Mouse (Mus musculus) thymus, adult 18-20 months (tissue): ENCODE data around the gene Chn1.

ENCODE experiments used
- DNase-seq, 2 experiments: peaks; one replicate each; pipeline ENCODE4 v3.0.0; 2022; ENCODE audit warnings: mixed read lengths in 2 of 2

Gene Chn1

DNA sequence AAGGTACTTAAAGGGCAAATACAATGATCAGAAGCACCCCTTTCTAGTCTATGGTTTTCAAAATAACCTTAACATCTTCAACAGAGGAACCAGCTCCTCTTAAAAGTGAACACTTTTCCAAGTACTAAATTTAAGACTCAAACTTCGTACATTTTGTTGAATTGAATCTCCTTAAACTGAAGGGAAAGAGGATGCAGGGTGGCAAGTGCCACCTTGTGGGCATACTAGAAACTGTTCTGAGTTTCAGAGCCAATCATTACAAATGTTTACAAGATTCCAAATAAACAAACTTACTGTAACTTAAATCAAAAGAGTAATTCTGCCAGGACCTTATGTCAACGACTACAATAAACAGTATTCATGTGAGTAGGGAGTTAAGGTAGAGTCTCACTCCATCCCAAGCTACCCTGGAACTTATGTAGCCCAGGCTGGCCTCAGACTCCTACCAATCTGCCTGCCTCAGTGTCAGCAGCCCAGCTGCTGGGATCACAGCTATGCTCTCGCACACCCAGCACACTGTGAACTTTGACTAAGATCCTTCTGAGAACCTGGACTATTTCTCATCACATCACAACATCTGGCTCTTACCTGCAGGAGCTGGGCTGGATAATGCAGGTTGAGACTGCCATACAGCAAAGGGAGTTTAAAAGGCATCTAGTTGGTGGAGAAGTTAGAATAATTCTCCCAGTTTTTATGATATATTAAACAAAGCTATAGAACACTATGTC lies 29.3 kb downstream of the Chn1 start:
- no peak for DNase-seq

DNA sequence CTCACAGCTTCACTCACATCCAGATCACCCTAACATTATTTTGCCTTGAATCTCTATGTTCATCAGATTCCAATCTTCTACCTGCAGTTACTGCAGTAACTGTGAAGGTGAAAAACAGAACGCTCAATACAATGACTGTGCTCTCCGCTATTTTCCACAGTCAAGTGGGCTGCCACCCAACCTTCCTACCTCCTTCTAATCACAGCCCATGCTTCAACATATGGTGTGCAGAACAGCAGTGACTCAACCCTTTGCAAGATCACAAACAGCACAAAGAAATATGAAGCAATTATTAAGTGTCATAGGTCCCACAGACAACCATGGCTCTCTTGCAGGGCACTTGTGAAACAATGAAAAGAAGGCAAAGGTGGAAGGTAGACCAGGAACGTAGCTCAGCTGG lies 33.9 kb downstream of the Chn1 start:
- no peak for DNase-seq

DNA sequence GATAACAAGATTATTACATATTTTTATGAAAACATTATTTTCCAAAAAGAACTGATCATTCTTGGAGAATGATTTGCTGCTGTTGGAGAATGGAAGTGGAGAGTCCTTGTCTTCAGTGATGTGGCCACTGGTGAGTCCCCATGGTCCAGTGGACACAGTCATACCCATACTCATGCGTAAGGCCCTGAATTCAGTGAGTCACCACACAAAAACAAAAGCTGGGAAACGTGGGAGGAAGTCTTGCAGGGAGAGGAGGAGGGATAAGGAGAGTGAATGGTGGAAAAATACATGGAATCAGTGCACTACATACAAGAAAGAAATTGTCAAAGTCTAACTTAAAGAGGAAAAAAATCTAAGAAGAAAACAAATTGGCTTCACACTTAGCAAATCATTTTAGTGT lies 47.3 kb downstream of the Chn1 start:
- DNase-seq, result no peak

DNA sequence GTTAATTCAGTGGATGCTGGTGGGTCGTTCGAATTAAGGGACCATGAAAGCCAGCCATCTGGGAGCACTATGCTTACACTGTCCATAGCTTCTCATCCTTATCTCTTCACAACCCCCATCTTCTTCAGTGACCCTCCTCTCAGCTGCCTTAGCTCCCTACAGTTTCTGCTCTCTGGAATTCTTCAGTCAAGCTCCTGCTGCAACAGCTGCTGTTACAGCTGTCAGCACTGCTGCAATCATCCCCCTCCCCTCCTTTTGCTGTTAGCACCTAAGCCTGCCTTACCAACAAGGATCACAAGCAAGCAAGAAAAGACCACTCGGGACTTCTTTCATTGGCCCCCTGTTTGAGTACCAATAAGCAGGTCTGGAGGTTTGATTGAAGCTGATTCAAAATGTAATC lies 50.2 kb downstream of the Chn1 start:
- no peak for DNase-seq

DNA sequence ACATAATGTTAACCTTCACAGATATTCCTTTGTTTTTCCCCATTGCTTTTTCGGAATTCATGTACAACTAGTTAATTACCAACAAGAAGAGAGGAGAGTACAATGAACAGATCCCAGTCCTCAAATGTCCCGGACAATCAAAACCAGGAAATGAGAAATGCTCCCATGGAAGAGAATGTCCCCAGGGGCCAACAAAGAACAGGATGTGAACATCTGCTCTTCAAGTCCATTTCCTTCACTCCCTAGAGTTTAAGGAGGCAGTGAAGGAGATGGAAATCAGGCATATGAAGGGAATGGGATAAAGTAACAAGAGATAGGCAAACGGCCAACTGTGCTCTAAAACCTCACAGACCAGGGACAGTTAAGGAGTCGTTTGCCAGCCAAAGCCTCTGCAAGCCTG lies 53.3 kb downstream of the Chn1 start:
- no peak for DNase-seq

DNA sequence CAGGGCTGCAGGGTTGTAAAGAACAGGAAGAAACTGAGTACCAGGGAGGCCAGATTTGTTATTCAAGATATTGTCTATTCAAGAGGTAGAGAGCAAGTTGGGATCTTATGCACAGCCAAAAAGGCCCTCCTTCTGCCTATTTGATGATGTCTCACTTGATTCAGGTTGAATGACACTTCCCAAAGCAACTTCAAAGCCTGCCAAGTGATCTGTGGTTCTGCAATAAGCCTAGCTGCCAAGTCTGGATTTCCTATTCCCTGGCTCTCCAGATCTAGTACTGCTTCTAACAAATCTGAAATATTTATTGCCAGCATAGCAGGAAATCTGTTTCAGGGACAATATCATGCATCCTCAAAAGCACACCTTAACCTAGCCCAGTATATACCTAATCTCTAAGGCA lies 62.7 kb downstream of the Chn1 start:
- no peak for DNase-seq

DNA sequence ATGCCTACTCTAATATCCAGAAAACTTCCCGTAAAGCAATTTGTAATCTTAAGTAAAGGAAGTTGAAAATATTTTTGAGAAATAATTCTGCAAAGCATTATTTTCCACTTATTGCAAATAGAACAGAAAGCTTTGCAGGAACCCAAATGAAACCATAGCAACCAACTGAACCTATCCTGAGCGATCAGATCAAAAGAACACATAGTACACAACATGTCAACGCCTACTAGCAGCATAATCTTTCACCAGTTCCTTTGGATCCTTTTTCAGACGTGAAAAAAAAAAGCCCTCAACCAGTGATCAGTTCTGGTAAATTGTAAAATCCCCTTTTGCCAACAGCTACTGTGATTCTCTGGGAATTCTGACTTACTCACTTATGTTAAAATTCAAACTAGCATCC lies 82.1 kb downstream of the Chn1 start:
- no peak for DNase-seq

DNA sequence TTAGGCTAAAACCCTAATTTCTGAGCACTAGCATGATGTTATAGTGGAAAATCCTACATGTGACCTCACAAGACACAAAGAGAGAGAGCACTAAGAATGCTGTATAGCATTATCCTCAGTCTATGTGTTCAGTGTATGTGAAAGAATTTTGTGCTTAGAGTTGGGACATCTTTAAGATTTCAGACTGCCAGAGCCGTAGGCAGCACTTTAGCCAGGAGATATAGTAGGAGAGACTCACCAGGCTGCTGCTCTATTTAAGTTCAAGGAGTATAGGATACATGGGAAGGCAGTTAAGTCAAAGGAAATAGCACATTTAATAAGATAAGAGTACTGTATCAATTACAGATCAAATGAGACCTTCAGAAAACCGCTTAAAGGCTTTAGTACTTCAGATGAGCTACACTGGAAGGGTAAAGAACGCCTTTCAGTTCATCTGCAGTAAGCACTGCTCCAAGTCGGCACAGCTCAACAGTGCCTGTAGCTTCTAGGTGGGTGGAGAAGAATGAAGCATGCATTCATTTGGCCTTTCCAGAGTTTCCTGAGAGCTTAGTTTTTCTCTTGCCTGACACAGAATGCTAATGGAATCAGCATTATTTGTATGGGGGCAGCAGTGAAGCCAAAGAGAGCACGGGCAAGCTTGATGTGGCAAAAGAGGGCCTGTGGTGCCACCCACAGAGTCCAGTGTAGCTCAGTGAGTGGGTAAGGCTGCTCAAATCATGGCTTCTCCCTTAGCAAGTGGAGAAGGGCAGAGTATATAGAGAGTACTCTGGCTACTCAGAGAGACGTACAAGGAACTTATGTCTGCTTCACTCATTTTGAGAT lies 84.2 kb downstream of the Chn1 start:
- no peak for DNase-seq

DNA sequence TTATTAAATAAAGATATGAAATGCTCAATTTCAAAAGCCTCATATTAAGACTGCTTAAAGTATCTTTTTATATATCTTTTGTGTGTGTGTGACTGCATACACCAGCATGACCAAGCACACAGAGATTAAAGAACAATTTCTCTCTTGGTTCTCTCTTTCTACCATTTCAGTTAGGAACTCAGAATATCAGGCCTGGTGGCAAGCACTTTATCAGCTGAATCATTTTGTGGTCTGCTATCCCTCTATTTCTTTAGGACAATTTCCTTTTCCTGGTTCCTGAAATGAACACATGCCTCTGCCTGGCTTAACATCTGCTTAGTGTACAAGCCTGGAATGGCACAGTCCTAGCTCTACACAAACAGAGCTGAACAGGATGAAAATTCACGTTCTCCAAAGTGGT lies 92.6 kb downstream of the Chn1 start:
- no peak for DNase-seq

DNA sequence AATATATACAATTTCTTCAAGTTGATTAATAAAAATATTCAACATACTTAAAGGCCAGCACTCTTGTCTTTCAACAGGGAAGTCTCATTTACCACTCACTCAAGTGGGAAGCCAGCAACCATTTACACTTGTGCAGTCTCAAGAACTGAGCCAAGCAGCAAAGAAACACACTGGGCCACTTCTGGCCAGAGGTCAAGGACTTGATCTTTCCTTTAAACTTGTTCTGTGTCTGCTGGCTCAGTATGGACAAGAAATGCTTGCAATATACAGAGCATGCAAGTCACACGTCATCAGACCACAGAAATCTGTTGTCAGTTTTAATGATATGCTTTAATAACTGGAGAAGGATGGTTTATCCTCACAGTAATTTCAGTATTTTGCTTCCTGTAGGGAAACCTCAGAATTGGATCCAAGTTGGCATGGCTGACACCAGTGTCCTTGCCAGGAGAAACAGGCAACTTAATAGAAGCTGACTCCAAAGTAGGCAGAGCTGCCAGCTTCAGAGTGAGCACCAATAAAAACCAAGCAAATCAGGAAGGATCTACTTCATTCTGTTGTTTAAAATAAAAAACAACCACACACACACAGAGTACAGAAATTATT lies 94.6 kb downstream of the Chn1 start:
- no peak for DNase-seq

DNA sequence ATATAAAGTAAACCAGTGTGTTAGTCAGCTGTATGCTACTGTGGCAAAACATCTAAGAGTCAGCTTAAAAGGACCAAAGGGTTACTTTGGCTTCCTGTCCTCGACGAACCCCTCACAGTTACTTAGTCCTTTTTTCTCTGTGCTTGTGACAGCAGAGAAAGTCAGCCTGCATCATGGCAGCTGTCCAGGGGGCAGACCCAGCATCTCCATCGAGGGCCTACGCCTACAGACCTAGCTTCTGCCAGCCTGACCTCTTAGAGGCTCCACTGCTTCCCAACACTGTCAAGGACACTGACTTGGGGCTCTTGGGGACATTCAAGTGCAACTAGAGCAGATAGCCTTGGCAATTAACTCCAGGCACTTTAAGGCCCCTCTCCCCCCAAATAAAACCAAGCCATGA lies 106.5 kb downstream of the Chn1 start:
- no peak for DNase-seq

DNA sequence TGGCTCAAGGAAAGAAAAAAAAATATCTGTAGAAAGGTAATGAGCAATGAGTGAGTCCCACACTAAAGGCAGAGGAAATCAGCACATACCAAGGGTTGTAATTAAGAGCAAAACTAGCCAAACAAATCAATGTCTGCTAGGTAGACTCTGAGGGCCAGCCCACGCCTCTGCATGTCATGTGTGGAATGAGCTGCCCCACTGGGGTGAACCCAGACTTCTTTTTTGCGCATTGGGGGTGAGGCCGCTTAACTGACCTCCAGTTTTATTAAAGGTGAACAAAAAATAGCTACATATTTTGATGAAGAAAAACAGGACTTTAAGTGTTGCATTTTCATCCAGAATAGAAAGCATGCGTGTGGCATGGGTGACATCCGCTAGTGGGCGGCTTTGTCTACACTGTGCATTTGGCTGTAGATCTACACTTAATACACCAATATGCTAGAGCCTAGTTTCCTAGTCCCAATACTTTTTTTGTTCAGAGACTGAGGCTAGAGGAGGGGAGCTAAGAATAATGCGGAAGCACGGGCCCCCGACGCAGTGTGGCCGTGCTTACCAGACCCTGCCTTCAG lies 114.5 kb downstream of the Chn1 start:
- no peak for DNase-seq

DNA sequence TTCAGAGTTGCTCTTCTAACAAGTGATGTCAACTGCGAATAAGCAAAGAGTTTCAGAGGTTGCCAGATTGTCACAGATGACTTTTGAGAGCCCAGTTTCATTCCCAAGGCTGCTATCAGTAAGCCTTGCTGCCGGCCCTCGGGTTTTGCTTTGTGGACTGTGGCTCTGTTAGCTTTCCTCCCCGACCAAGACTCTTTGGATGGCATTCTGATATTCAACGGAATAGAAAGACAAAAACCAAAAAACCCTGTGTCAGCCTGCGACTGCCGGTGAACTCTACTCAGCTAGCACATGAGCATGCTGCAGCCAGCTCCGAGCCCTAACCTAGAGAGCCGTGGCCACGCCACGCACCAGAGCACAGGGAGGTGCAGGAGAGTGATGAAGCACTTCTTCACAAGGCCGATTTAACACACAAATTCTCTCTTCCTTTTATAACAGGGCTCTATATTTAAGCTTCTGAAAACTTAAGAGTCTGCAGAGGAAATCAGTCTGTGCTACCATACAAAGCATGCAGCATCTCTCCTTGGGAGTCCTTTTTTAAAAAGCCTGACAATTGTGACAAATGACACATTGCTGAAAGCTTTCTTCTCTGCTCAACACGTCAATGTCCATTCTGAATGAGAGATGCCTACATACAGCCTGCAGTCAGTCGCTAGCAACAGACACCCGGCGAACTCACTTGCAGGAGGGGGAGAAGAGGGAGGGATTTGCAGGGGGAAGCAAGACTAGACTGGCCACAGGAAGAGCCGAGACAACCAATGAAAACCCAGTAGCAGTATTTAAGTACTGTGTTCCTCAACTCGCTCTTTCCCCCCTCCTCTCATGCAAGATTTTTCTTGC lies 115.2 kb downstream of the Chn1 start:
- peak in 1 of 2 experiments; percentile 2 for DNase-seq

DNA sequence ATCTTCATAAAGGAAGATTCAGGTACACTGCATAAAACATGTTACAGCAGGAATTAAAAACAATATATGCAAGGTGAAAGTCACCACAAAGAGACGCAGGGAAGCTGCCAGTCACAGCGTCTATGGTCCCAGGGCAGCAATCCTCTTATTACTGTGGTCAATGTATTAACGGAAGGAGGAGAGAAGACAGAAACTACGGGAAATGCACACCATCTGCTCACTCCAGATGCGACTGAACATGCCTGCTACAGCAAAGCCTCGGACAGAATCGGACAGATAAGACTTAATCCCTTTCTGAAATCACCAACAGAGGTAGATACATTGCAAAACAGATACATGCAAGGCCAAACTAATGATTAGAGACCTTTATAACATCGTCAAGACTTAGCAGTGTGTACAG lies 116.1 kb downstream of the Chn1 start:
- DNase-seq, result no peak

DNA sequence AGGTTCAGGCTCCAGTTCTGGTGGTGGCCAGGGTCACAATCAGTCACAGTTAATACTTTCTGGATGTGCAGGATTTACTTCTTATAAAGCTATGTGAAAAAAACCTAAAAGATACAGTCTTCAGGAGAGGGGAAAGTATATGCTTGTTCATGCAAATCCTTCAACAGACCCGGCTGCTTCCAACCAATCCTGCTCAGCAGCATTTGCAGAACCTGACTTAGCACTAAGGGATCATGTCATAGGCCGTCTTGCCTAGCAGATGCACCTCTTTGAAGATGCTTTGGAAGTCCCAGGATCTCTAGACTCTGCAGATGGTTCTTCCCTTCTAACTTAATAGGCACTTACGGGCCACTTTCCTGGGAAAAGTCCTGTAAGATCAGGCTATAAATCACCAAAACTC lies 117.2 kb downstream of the Chn1 start:
- no peak for DNase-seq

DNA sequence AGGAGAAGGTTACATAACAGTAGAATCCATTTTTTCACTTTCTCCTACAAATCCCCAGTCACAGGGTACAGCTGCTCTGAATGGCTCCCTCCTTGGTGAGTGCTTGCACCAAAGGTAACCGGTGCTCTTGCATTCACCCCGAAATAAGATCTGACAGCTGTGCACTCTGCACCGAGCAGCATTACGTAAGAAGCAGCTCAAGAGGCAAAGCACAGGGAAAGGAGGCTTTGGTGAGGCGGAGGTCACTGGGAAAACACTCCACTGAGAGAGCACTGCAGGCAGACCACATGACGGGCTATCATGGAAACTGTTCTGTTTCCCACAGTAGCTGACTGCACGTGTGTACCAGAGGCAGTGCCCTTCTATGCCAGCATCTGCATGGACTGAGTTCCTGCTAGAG lies 118.0 kb downstream of the Chn1 start:
- no peak for DNase-seq

DNA sequence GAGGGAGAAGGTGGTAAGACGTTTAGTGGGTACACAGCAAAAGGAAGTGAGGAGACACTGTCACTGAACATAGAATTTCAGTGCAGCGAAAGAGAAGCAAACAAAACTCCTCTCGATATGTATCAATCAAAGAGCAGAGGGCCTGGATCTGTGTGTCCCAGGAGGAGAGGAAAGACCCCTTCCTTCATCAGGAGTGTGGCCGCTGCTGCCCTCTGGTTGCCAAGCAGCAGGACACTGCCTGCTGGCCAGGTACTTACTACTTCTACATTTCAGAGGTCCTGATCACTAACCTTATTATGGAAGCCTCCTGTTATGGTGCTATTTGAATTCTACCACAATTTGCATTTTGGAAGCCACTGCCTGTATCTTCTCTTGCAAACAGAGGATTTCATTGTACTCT lies 119.5 kb downstream of the Chn1 start:
- DNase-seq, result no peak

DNA sequence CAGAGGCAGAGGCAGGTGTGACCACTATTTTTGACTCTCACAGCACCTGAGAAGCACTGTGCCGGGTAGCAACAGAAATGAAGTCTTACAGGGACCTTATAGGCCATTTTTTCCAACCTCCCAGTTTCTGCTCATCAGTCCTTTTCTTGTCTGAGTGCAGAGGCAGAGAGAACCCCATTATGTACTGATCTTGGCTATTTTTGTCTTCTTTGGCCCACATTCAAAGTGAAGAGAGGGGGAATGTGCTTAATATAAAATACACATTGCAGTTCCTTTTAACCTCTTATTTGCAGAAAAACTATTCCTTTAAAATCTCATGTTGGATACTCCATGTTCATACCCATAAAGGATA lies 120.3 kb downstream of the Chn1 start:
- DNase-seq, result no peak

DNA sequence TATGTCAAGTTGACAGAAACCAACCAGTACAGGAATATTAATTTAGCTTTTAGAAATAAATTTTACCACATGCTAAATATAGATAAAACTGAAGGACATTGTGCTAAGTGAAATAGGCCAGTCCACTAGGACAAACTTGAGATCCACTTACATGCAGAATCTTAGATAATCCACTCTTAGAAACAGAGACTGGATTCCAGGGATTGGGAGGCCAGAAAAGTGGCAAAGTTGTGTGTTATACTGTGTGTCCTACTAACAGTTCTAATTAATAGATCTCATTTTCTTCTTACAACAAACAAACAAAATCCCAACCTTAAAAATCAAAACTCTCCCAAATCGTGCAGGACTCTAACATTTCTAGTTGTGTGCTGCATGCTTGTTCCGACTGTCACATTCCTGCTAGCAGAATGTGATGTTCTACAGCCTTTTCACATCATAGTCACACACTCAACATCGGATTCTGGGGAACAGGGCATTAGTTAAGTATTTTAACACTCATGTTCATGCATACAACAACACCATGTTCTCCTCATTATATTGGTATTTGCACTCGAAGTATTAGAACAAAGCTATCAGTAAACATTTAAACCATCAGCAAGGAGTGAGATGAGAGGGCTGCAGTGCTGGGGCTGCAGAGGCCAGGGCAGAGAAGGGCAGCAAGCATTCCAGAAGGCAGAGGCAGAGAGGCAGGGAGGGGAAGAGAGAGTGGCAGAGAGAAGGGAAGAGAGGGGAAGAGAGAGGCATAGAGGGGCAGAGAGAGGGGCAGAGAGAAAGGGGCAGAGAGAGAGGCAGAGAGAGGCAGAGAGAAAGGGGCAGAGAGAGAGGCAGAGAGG lies 120.9 kb downstream of the Chn1 start:
- no peak for DNase-seq

DNA sequence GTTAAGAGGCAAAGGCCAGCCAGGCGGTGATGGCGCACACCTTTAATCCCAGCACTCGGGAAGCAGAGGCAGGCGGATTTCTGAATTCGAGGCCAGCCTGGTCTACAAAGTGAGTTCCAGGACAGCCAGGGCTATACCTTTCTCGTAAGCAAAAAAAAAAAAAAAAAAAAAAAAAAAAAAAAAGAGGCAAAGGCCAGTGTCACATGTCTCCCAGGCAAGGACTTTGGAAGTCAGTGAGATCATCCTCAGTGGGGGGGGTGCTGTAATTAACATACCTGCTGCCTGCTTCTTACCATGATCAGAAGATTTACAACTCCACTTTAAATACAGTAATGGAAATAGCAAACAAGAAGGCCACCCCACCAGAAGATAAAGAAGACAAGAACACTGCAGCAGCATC lies 137.5 kb downstream of the Chn1 start:
- DNase-seq, result no peak

DNA sequence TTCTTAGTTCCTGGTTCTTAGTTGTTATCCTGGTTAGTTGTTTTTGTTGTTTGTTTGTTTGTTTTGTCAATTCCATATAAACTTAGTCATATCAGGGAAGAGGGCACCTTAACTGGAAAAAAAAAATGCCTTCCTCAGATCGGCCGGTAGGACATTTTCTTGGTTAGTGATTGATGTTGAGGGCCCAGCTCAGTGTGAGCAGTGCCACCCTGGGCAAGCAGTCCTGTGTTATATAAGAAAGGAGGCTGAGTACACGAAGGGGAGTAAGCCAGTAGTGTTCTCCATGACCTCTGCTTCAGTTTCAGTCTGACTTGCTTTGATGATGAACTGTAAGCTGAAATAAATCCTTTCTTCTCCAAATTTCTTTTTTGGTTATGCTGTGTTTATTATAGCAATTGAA lies 138.8 kb downstream of the Chn1 start:
- no peak for DNase-seq

DNA sequence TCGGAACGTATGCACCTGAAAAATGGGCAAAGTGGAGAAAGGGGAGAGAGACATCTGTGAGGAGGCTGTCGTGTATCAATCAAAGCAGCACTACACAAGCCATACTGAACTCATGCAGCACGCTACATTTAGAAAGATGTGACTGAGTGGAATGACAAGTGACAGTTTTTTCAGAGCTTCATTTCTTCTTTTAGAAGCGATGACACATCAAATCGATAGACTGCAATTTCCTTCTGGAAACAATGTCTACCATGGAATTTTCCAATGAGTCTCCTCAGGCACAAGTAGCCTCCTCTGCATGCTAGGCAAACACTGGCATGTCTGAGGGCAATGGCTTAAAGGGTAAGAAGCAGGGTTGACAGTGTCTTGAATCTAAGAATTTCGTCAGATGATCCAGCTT lies 143.3 kb downstream of the Chn1 start:
- DNase-seq, result no peak
